Mouse (Mus musculus): ENCODE measurements around the gene Dnajc22.

GRCm38 (mm10) chr15:99127851-99128522 lies 35.0 kb downstream of the Dnajc22 start:
- TF ChIP-seq CTCF (IDR thresholded peaks at IDR 0.05) (no peak), EP300 (IDR thresholded peaks at IDR 0.05) (no peak)
